ENCODE assay signal across 8 mouse cellular contexts in the genomic region with DNA sequence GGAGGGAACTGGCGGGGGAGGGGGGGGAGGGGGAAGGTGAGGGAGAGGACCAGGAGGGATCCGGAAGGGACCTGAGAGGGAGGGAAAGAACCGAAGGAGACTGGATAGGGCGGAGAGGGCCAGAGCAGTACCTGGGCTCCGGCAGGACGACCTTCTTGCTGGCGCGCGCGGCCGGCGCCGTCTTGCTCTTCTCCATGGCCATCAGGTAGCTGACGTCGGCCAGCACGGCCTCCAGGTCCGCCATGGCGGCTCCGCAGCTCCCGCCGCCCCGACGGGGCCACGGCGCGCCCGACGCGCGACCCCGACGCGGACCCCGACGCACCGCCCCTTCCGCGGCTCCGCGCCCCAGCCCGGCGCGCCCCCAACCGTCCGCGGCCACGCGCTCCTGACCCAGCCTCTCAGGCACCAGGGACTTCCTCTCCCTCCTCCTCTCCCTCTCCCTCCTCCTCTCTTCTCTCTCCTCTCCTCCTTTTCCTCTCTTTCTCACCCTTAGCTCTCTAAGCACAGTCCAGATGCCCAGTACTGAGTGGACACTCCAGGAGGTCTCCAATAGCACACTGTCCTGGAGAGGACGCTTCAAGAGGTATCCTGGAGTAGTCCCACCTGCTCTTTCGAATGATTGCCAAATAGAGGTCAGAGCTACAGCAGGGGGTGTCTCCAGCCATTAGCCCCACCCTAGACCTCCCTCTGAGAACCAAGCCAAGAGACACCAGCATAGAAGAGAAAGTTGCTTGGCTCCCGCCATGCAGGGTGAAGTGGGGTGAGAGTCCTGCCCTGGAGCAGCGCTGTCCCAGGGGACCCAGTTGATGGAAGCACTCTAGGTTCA. TPM values are rescaled to one million over a fixed set of nuclear protein-coding genes. Genes with fewer than 3 reads are reported as not detected.
DNase-seq lines count a peak whose midpoint lies in the region; ATAC-seq lines count a peak whose summit lies in the region.

A gene (minus strand): TSS at position 556 of the 826 bp plus-strand sequence.

- peak within 1 kb of the TSS; percentile 68 for H3K4me3 ChIP-seq in intestine, embryonic 16.5 days (ENCODE audit: low read length)

- H3K4me1 ChIP-seq in intestine, embryonic 16.5 days (ENCODE audit: control insufficient read depth, insufficient read depth, low read length), result peaks cover 11% of the 10 kb centered on the region

- ATAC-seq in granulocyte monocyte progenitor cell, adult 5-6 weeks (replicated peaks; ENCODE audit: poor library complexity, severe bottlenecking), result peak; percentile 66
- ATAC-seq in intestine, embryonic 16.5 days, result peak; percentile 89
- ATAC-seq in megakaryocyte progenitor cell, adult 5-6 weeks (replicated peaks; ENCODE audit: poor library complexity), result peak; percentile 71

- H3K36me3 ChIP-seq in intestine, embryonic 16.5 days (ENCODE audit: control insufficient read depth, insufficient read depth, low read length), result no peaks in the 10 kb centered on the region

- intact Hi-C loops in left cerebral cortex, postnatal 4 days (cut with DNase I), result no loop called here

- no peaks in the 10 kb centered on the region for H3K9me3 ChIP-seq in intestine, embryonic 16.5 days (ENCODE audit: control insufficient read depth, low read length)

- 3% methylated on average over 41 of the region's 52 CpGs for WGBS in intestine, embryonic 16.5 days

- peak within 1 kb of the TSS; percentile 61 for H3K4me2 ChIP-seq in intestine, embryonic 16.5 days (ENCODE audit: low read depth, low read length)

- peak; percentile 49 for DNase-seq in adrenal gland, postnatal 25 days
- DNase-seq in embryo, embryonic 10 days (ENCODE audit: low spot score), result peak; percentile 74
- DNase-seq in left cerebral cortex, postnatal 4 days, result peak; percentile 76
- DNase-seq in right cerebral cortex, postnatal 36 days (ENCODE audit: low spot score in 2 of 2), result peak; percentile 55 to 61
- DNase-seq in natural killer cell, adult 2 months (ENCODE audit: low spot score in 2 of 2), result no peak

- peak within 1 kb of the TSS; percentile 66 for H3K27ac ChIP-seq in intestine, embryonic 16.5 days (ENCODE audit: low read length)

- H3K9ac ChIP-seq in intestine, embryonic 16.5 days (ENCODE audit: low read depth, low read length), result peak within 1 kb of the TSS; percentile 80

- H3K27me3 ChIP-seq in intestine, embryonic 16.5 days (replicated peaks; ENCODE audit: control insufficient read depth, insufficient read depth, low read length), result no peaks in the 10 kb centered on the region

RNA-seq across cellular contexts. Expression of the gene that starts here (rescaled TPM):
- total RNA-seq in adrenal gland, postnatal 25 days (2021), result 18.1 and 19.8 TPM in 2 replicates
- 30.8 and 39.1 TPM in 2 replicates for total RNA-seq in granulocyte monocyte progenitor cell, adult 5-6 weeks (2014; fragmentation: Nextera tagmentation)
- total RNA-seq in granulocyte monocyte progenitor cell, adult 5-6 weeks (2017), result 21.3 and 22.5 TPM in 2 replicates
- 10.6 and 11.9 TPM in 2 replicates for polyA plus RNA-seq in intestine, embryonic 16.5 days (2015; fragmentation: Nextera tagmentation; extraction: Ambion mirVana)
- total RNA-seq in left cerebral cortex, postnatal 4 days (2021), result 10 to 100 TPM; 68.4 to 73.9 TPM
- total RNA-seq in megakaryocyte progenitor cell, adult 5-6 weeks (2015), result 17.0 and 18.6 TPM in 2 replicates
- total RNA-seq in megakaryocyte progenitor cell, adult 5-6 weeks (2017), result 18.7 and 21.8 TPM in 2 replicates

Comparison
In these comparisons a context has a peak if more than half of its experiments do, and no peak if none do; other contexts are left out.
1. DNase-seq: peak in adrenal gland, postnatal 25 days (single experiment), embryo, embryonic 10 days (single experiment), left cerebral cortex, postnatal 4 days (single experiment) and right cerebral cortex, postnatal 36 days (2 of 2); none in natural killer cell, adult 2 months (0 of 2).
2. Peak in every context shown above with its lines, with median percentiles within 50 percentile points of each other: ATAC-seq.